Mouse (Mus musculus) forebrain, embryonic 14.5 days (tissue): ENCODE data around the gene Fam219a. TPM values are rescaled to one million over a fixed set of nuclear protein-coding genes. Genes with fewer than 3 reads are reported as not detected.

Experiments
- ATAC-seq: fragments of 200-750 bp; cut with Nextera tagmentation; 2 replicates; pipeline ENCODE4 v1.8.0; 2017; ENCODE audit warnings: mild to moderate bottlenecking, moderate library complexity
- DNase-seq: peaks from one replicate; pipeline ENCODE4 v3.0.0-alpha.2; 2015; ENCODE audit warnings: low spot score
- H3K27ac ChIP-seq: fragments of 300-500 bp; sonication (generic); 2 replicates; pipeline ENCODE4 v1.5.1; 2014; ENCODE audit warnings: low read depth, mild to moderate bottlenecking, control low read depth, low read length, moderate library complexity
- H3K27me3 ChIP-seq: fragments of 300-500 bp; sonication (generic); replicated peaks from 2 replicates; pipeline ENCODE4 v1.6.1; 2014; ENCODE audit warnings: low read length, control low read depth, mixed read lengths; ENCODE audit not compliant: control insufficient read depth, insufficient read depth
- H3K36me3 ChIP-seq: fragments of 300-500 bp; sonication (generic); 2 replicates; pipeline ENCODE4 v1.6.1; 2014; ENCODE audit warnings: low read length, control low read depth; ENCODE audit not compliant: control insufficient read depth, insufficient read depth
- H3K4me1 ChIP-seq: fragments of 300-500 bp; sonication (generic); 2 replicates; pipeline ENCODE4 v1.6.1; 2014; ENCODE audit warnings: antibody characterized with exemption, low read length, control low read depth; ENCODE audit not compliant: control insufficient read depth, insufficient read depth
- H3K4me2 ChIP-seq: fragments of 300-500 bp; sonication (generic); 2 replicates; pipeline ENCODE4 v1.6.1; 2014; ENCODE audit warnings: mild to moderate bottlenecking, control low read depth, low read length
- H3K4me3 ChIP-seq: fragments of 300-500 bp; sonication (generic); 2 replicates; pipeline ENCODE4 v1.5.1; 2014; ENCODE audit warnings: low read depth, low read length, control low read depth
- H3K9ac ChIP-seq: fragments of 300-500 bp; sonication (generic); 2 replicates; pipeline ENCODE4 v1.6.1; 2014; ENCODE audit warnings: mild to moderate bottlenecking, low read length, control low read depth, moderate library complexity
- H3K9me3 ChIP-seq: fragments of 300-500 bp; sonication (generic); replicated peaks from 2 replicates; pipeline ENCODE4 v1.6.1; 2016; ENCODE audit warnings: low read length, control low read depth, mixed read lengths; ENCODE audit not compliant: control insufficient read depth
- WGBS: fragments of 180-500 bp; shearing (Covaris S2); extraction: QIAGEN DNeasy Blood & Tissue Kit; methylation state at CpG from one replicate; pipeline ENCODE4 v1.1.7; 2014; 5-methylcytosine and 5-hydroxymethylcytosine counted together
- polyA plus RNA-seq: library from polyadenylated mRNA; unstranded; fragments of >200 nt; fragmentation: Nextera tagmentation; extraction: Ambion mirVana; gene quantifications from 2 replicates; pipeline ENCODE4 v1.2.1, GENCODE M21; 2014

Fam219a gene
- polyA plus RNA-seq, 1 experiment from 2014 or later: 10.4 TPM

GRCm38 (mm10) chr4:41519195-41519594, 50.1 kb downstream of the Fam219a start:
- ATAC-seq: no peak
- DNase-seq: no peak

GRCm38 (mm10) chr4:41518349-41518748, 51.0 kb downstream of the Fam219a start:
- DNase-seq (no peak), ATAC-seq (no peak)
- Histone ChIP-seq H3K4me2 (no peak overlapping the region), H3K27me3 (no peaks in the 10 kb centered on the region), H3K9me3 (no peaks in the 10 kb centered on the region), H3K4me3 (no peak overlapping the region), H3K27ac (no peak overlapping the region), H3K9ac (no peak overlapping the region), H3K4me1 (peaks cover 3% of the 10 kb centered on the region; the same call in 1 of the 2 replicates), H3K36me3 (peaks cover 12% of the 10 kb centered on the region)
- 72% methylated on average over 7 of the region's 7 CpGs for WGBS

More at GRCm38 (mm10) chr4:41519195-41519594, 50.1 kb downstream of the Fam219a start:
- Histone ChIP-seq H3K9me3 (no peaks in the 10 kb centered on the region), H3K4me3 (no peak overlapping the region), H3K27me3 (no peaks in the 10 kb centered on the region), H3K9ac (no peak overlapping the region), H3K36me3 (peaks cover 12% of the 10 kb centered on the region), H3K27ac (no peak overlapping the region), H3K4me1 (no peaks in the 10 kb centered on the region), H3K4me2 (no peak overlapping the region)
- WGBS: 96% methylated on average over 5 of the region's 5 CpGs

DNA sequence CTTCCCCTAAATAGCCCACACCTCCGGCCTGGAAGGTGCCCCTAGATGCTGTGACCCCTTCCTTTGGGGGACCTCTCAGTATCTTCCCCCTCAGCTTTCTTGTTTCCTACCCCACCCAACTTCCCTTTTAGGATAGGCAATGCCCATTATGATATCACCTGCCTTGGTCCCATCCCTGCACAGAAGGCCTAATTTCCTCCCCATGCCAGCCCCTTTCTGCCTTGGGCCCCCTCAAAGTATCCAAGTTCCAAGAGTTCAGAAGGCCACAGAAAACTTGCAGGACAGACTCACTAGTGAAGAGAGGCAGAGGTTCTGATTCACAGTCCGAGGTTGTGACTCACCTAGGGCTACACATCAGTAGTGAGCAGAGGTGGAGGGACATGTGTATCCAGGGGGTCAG, 52.1 kb downstream of the Fam219a start, which contains the start of gene 1110017D15Rik:
1110017D15Rik (minus strand) TSS at position 101 of the 400 bp plus-strand sequence.
- Histone ChIP-seq H3K27me3 (no peaks in the 10 kb centered on the region), H3K9ac (no peak within 1 kb of the TSS), H3K4me3 (no peak within 1 kb of the TSS), H3K9me3 (no peaks in the 10 kb centered on the region), H3K36me3 (peaks cover 12% of the 10 kb centered on the region), H3K4me1 (peaks cover 6% of the 10 kb centered on the region; the same call in 1 of the 2 replicates), H3K27ac (no peak within 1 kb of the TSS), H3K4me2 (no peak within 1 kb of the TSS)
- no peak for DNase-seq
- WGBS: 98% methylated on average over 2 of the region's 2 CpGs
- ATAC-seq: no peak

GRCm38 (mm10) chr4:41513714-41514113, 55.6 kb downstream of the Fam219a start:
- H3K27me3 ChIP-seq: no peaks in the 10 kb centered on the region
- ATAC-seq: no peak
- no peaks in the 10 kb centered on the region for H3K9me3 ChIP-seq
- 28% methylated on average over 8 of the region's 8 CpGs for WGBS
- no peak overlapping the region for H3K4me2 ChIP-seq
- H3K27ac ChIP-seq: no peak overlapping the region
- H3K4me3 ChIP-seq: no peak overlapping the region
- no peak for DNase-seq
- no peaks in the 10 kb centered on the region for H3K36me3 ChIP-seq
- H3K9ac ChIP-seq: peak overlapping the region; percentile 29; the same call in 1 of the 2 replicates
- H3K4me1 ChIP-seq: peaks cover 6% of the 10 kb centered on the region; the same call in 1 of the 2 replicates

DNA sequence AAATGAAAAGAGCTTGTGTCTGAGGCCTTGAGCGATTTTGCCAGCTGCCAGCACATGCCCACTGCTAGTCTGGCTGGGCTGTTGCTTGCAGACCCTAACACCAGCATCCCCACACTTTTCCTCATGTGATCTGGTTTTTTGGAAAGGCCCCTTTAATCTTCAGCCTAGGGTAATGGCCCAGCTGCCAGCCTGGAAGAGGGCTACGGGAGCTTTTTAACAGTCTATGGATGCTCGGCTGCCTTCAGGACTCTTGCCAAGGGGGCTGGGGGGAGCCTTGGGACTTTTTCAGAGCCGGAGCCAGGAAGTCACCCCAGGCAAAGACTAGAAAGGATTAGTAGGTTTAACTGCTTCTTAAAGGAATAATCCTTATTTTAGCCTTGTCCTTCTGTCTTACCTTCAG, 56.0 kb downstream of the Fam219a start:
- H3K4me2 ChIP-seq: no peak overlapping the region

DNA sequence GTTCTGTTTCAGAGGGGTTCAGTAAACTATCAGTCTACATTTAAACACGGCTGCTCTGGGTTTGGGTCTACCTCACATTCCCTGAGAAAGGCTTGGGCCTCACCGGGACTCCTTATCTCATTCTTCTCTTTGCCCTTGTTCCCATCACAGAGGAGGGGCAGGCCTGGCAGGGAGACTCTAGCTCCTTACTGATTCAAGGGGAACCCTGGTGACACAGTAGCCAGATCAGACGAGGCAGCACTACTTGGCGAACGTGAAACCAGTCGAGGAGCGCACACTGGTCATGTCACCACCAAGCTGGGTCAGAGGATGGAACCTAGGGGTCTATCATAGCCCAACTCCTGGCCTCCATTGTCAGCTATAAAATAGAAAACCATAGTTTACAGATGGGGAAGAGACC, 61.3 kb downstream of the Fam219a start:
- peak overlapping the region; percentile 72 for H3K4me2 ChIP-seq
- H3K27ac ChIP-seq: no peak overlapping the region
- peaks cover 4% of the 10 kb centered on the region; the same call in 1 of the 2 replicates for H3K27me3 ChIP-seq
- ATAC-seq (no peak), DNase-seq (no peak)
- WGBS: 42% methylated on average over 7 of the region's 7 CpGs
- H3K4me3 ChIP-seq: no peak overlapping the region
- no peaks in the 10 kb centered on the region for H3K36me3 ChIP-seq
- no peak overlapping the region for H3K9ac ChIP-seq
- peaks cover 3% of the 10 kb centered on the region; the same call in 1 of the 2 replicates for H3K4me1 ChIP-seq
- H3K9me3 ChIP-seq: no peaks in the 10 kb centered on the region

More for the DNA sequence above, 56.0 kb downstream of the Fam219a start:
- DNase-seq (peak; percentile 54), ATAC-seq (peak; percentile 57; the same call in 1 of the 2 replicates)
- H3K9ac ChIP-seq: peak overlapping the region; percentile 29; the same call in 1 of the 2 replicates
- no peak overlapping the region for H3K4me3 ChIP-seq
- 21% methylated on average over 4 of the region's 4 CpGs for WGBS
- H3K4me1 ChIP-seq: peaks cover 6% of the 10 kb centered on the region; the same call in 1 of the 2 replicates
- H3K27ac ChIP-seq: peak overlapping the region; percentile 44; the same call in 1 of the 2 replicates
- H3K9me3 ChIP-seq: no peaks in the 10 kb centered on the region
- peaks cover 4% of the 10 kb centered on the region; the same call in 1 of the 2 replicates for H3K27me3 ChIP-seq
- no peaks in the 10 kb centered on the region for H3K36me3 ChIP-seq

DNA sequence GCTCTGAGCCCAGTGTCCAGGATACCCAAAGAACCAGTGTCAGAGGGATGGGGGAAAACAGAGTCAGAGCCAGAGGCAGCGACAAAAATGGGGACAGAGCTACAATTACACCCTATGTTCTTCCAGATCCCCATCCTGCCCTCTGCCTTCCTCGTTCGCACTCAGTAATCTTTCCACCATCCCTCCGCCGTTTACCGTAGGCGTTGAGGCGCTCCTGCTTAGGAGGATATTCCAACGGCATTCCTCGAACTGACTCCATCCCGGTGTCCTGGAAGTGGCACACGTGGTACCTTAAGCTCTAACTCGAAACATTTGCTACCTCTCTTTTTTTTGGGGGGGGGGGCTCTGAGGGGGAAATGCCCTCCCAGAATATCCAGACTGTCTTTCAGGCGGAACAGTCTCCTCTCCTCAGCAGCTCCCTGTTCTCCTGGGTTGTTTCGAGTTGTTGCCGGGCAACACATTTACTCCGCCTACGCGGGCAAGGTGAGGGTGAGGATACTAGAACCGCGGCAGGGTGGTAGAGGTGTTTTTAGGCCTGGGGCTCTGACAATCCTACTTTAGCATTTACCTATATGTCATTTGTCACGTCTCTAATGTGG, 61.9 kb downstream of the Fam219a start:
- Histone ChIP-seq H3K27ac (peak overlapping the region; percentile 29; the same call in 1 of the 2 replicates), H3K4me2 (peak overlapping the region; percentile 72), H3K4me1 (peaks cover 8% of the 10 kb centered on the region), H3K9ac (peak overlapping the region; percentile 72), H3K4me3 (peak overlapping the region; percentile 43), H3K36me3 (no peaks in the 10 kb centered on the region), H3K9me3 (no peaks in the 10 kb centered on the region), H3K27me3 (peaks cover 4% of the 10 kb centered on the region; the same call in 1 of the 2 replicates)
- 3% methylated on average over 22 of the region's 22 CpGs for WGBS
- DNase-seq (peak; percentile 56), ATAC-seq (peak; percentile 21)

- Histone ChIP-seq H3K27ac (peak overlapping the region; percentile 29; the same call in 1 of the 2 replicates), H3K4me2 (peak overlapping the region; percentile 72), H3K27me3 (peaks cover 4% of the 10 kb centered on the region; the same call in 1 of the 2 replicates), H3K9me3 (no peaks in the 10 kb centered on the region), H3K9ac (peak overlapping the region; percentile 72), H3K4me3 (peak overlapping the region; percentile 43), H3K4me1 (peaks cover 11% of the 10 kb centered on the region), H3K36me3 (no peaks in the 10 kb centered on the region)
- ATAC-seq: peak; percentile 81
- DNase-seq: peak; percentile 92
- under 1% methylated on average over 29 of the region's 29 CpGs for whole genome bisulfite sequencing
Measured at GRCm38 (mm10) chr4:41506906-41507305, 62.4 kb downstream of the Fam219a start.

DNA sequence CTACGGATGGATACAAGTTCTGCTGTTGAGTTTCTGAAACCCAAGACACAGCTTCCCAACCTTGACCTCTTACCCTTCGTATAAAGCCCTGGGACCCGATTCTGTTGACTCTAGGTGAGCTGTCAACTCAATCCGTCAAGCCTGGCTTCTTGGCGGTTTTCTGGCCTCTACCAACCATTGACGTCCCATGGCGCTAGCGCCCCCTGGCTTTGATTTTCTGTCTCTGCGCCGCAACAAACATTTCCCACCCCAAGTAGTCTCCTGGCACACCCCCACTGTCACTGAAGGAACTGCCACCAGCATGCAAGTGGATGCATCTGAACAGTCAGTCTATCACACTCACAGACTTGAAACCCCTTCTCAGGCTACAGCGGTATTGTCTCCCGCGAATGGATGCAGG, 63.2 kb downstream of the Fam219a start:
- 14% methylated on average over 13 of the region's 13 CpGs for WGBS
- peak overlapping the region; percentile 72; the same call in 1 of the 2 replicates for H3K4me2 ChIP-seq
- H3K4me1 ChIP-seq: peaks cover 11% of the 10 kb centered on the region
- H3K9me3 ChIP-seq: no peaks in the 10 kb centered on the region
- H3K9ac ChIP-seq: no peak overlapping the region
- DNase-seq: peak; percentile 46
- no peak overlapping the region for H3K4me3 ChIP-seq
- H3K36me3 ChIP-seq: no peaks in the 10 kb centered on the region
- peaks cover 6% of the 10 kb centered on the region; the same call in 1 of the 2 replicates for H3K27me3 ChIP-seq
- ATAC-seq: no peak
- H3K27ac ChIP-seq: no peak overlapping the region; the same call in 1 of the 2 replicates
